Mouse (Mus musculus) large intestine, adult 2 months (tissue): ENCODE data around the gene Kctd15. TPM values are rescaled to one million over a fixed set of nuclear protein-coding genes. Genes with fewer than 3 reads are reported as not detected.

ENCODE experiments used
- polyA plus RNA-seq: library from polyadenylated mRNA; depleted of rRNA; stranded (reverse); fragments of >200 nt; gene quantifications from 2 replicates; pipeline ENCODE4 v1.2.3, GENCODE M21; 2012; rRNA removed

Kctd15 gene
- polyA plus RNA-seq, 1 experiment = 11.6 TPM

Other genes with a start within 250 kb of the Kctd15 start
- gene Chst8, start 156.0 kb upstream of the Kctd15 start, polyA plus RNA-seq = 2.3 and 3.0 TPM in 2 replicates